Mouse (Mus musculus) midbrain, embryonic 12.5 days (tissue): ENCODE measurements around the gene Phf21a. TPM values are rescaled to one million over a fixed set of nuclear protein-coding genes. Genes with fewer than 3 reads are reported as not detected.

Experiments
- ATAC-seq: fragments of 200-750 bp; cut with Nextera tagmentation; 2 replicates; pipeline ENCODE4 v1.8.0; 2017; ENCODE audit warnings: low read depth, moderate TSS enrichment, moderate library complexity; ENCODE audit not compliant: low FRiP score
- H3K27ac ChIP-seq: fragments of 300-500 bp; sonication (generic); replicated peaks from 2 replicates; pipeline ENCODE4 v1.5.1; 2016; ENCODE audit warnings: mild to moderate bottlenecking
- H3K27me3 ChIP-seq: fragments of 300-500 bp; sonication (generic); 2 replicates; pipeline ENCODE4 v1.6.1; 2016; ENCODE audit warnings: mild to moderate bottlenecking
- H3K36me3 ChIP-seq: fragments of 300-500 bp; sonication (generic); 2 replicates; pipeline ENCODE4 v1.6.1; 2016
- H3K4me1 ChIP-seq: fragments of 300-500 bp; sonication (generic); 2 replicates; pipeline ENCODE4 v1.6.1; 2016
- H3K4me2 ChIP-seq: fragments of 300-500 bp; sonication (generic); replicated peaks from 2 replicates; pipeline ENCODE4 v1.6.1; 2016; ENCODE audit warnings: mild to moderate bottlenecking, moderate library complexity
- H3K4me3 ChIP-seq: fragments of 300-500 bp; sonication (generic); 2 replicates; pipeline ENCODE4 v1.5.1; 2016; ENCODE audit warnings: mild to moderate bottlenecking
- H3K9ac ChIP-seq: fragments of 300-500 bp; sonication (generic); replicated peaks from 2 replicates; pipeline ENCODE4 v1.6.1; 2016; ENCODE audit warnings: mild to moderate bottlenecking, moderate library complexity
- H3K9me3 ChIP-seq: fragments of 300-500 bp; sonication (generic); 2 replicates; pipeline ENCODE4 v1.6.1; 2016; ENCODE audit warnings: mild to moderate bottlenecking
- WGBS: fragments of 180-500 bp; shearing (Covaris S2); methylation state at CpG from one replicate; pipeline ENCODE4 v1.1.7; 2016; 5-methylcytosine and 5-hydroxymethylcytosine counted together
- polyA plus RNA-seq: library from polyadenylated mRNA; unstranded; fragments of >200 nt; fragmentation: Nextera tagmentation; extraction: Ambion mirVana; gene quantifications from 2 replicates; pipeline ENCODE4 v1.2.1, GENCODE M21; 2016

Phf21a gene
- polyA plus RNA-seq, 1 experiment from 2014 or later = 45.6 TPM

DNA sequence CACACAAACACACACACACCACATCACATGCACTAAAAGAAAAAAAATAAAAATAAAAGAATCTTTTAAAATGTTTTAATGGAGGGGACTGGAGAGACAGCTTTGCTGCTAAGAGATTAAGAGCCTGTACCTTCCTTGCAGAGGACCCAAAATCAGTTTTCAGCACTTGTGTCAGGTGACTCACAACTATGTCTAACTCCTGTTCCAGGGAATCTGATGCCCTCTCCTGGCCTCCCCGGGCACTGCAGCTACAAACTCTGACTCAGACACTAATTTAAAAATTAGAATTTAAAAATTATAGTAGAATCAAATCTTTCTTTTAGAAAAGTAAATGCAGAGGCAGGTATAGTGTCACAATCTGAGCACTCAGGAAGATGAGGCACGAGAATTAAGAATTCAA, 229.8 kb downstream of the Phf21a start:
- 91% methylated on average over 2 of the region's 2 CpGs for WGBS

GRCm38 (mm10) chr2:92325676-92326075, 232.8 kb downstream of the Phf21a start:
- H3K4me1 ChIP-seq = no peaks in the 10 kb centered on the region
- H3K4me3 ChIP-seq = no peak overlapping the region
- H3K36me3 ChIP-seq = peaks cover 58% of the 10 kb centered on the region
- WGBS = 91% methylated on average over 7 of the region's 7 CpGs
- no peak overlapping the region for H3K4me2 ChIP-seq
- ATAC-seq = no peak
- H3K27me3 ChIP-seq = no peaks in the 10 kb centered on the region
- no peak overlapping the region for H3K9ac ChIP-seq
- no peak overlapping the region for H3K27ac ChIP-seq
- H3K9me3 ChIP-seq = no peaks in the 10 kb centered on the region

More for the DNA sequence above, 229.8 kb downstream of the Phf21a start:
- no peaks in the 10 kb centered on the region for H3K9me3 ChIP-seq
- H3K9ac ChIP-seq = no peak overlapping the region
- no peak overlapping the region for H3K4me2 ChIP-seq
- no peak overlapping the region for H3K4me3 ChIP-seq
- H3K27me3 ChIP-seq = no peaks in the 10 kb centered on the region
- no peaks in the 10 kb centered on the region for H3K4me1 ChIP-seq
- no peak overlapping the region for H3K27ac ChIP-seq
- H3K36me3 ChIP-seq = peaks cover 39% of the 10 kb centered on the region
- ATAC-seq = no peak

- no peak for ATAC-seq
- H3K9me3 ChIP-seq = no peaks in the 10 kb centered on the region
- whole genome bisulfite sequencing = 86% methylated on average over 1 of the region's 1 CpGs
These were observed 233.3 kb downstream of the Phf21a start for GRCm38 (mm10) chr2:92326221-92326620.

DNA sequence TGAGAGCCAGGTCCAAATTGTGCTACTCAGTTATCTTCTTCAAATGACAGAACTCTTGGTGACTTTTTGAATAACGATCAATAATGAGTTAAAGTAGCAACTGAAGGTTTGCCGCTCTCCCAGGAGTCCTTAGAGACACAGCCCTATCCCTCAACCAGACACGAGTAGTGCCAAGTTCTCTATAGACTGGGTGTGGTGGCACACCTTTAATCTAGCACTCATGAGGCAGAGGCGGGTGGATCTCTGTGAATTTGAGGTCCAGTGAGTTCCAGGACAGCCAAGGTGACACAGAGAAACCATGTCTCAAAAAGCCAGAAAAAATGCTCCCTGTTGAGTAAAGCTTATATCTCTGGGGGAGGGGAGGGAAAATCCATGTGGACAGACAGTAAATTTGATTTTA, 234.7 kb downstream of the Phf21a start:
- no peak for ATAC-seq
- no peak overlapping the region for H3K4me3 ChIP-seq
- no peaks in the 10 kb centered on the region for H3K27me3 ChIP-seq
- no peaks in the 10 kb centered on the region for H3K4me1 ChIP-seq
- peaks cover 59% of the 10 kb centered on the region for H3K36me3 ChIP-seq
- WGBS = 94% methylated on average over 4 of the region's 4 CpGs
- H3K9ac ChIP-seq = no peak overlapping the region
- no peaks in the 10 kb centered on the region for H3K9me3 ChIP-seq
- no peak overlapping the region for H3K4me2 ChIP-seq
- no peak overlapping the region for H3K27ac ChIP-seq

More at GRCm38 (mm10) chr2:92326221-92326620, 233.3 kb downstream of the Phf21a start:
- no peak overlapping the region for H3K4me2 ChIP-seq
- no peak overlapping the region for H3K27ac ChIP-seq
- no peaks in the 10 kb centered on the region for H3K4me1 ChIP-seq
- H3K27me3 ChIP-seq = no peaks in the 10 kb centered on the region
- H3K4me3 ChIP-seq = no peak overlapping the region
- H3K36me3 ChIP-seq = peaks cover 62% of the 10 kb centered on the region
- no peak overlapping the region for H3K9ac ChIP-seq

GRCm38 (mm10) chr2:92328206-92328605, 235.3 kb downstream of the Phf21a start:
- ATAC-seq = no peak
- no peaks in the 10 kb centered on the region for H3K4me1 ChIP-seq
- WGBS = 93% methylated on average over 8 of the region's 8 CpGs
- peaks cover 58% of the 10 kb centered on the region for H3K36me3 ChIP-seq
- H3K4me2 ChIP-seq = no peak overlapping the region
- H3K4me3 ChIP-seq = no peak overlapping the region
- no peaks in the 10 kb centered on the region for H3K27me3 ChIP-seq
- no peak overlapping the region for H3K27ac ChIP-seq
- H3K9ac ChIP-seq = no peak overlapping the region
- no peaks in the 10 kb centered on the region for H3K9me3 ChIP-seq

- H3K9ac ChIP-seq = no peak overlapping the region
- H3K27me3 ChIP-seq = no peaks in the 10 kb centered on the region
- H3K9me3 ChIP-seq = no peaks in the 10 kb centered on the region
- whole genome bisulfite sequencing = 63% methylated on average over 2 of the region's 2 CpGs
- peak overlapping the region; percentile 42; the same call in 1 of the 2 replicates for H3K27ac ChIP-seq
- H3K36me3 ChIP-seq = peaks cover 63% of the 10 kb centered on the region
- ATAC-seq = no peak
- no peak overlapping the region for H3K4me3 ChIP-seq
- no peak overlapping the region for H3K4me2 ChIP-seq
- H3K4me1 ChIP-seq = no peaks in the 10 kb centered on the region
These were observed 237.9 kb downstream of the Phf21a start for GRCm38 (mm10) chr2:92330840-92331239.

DNA sequence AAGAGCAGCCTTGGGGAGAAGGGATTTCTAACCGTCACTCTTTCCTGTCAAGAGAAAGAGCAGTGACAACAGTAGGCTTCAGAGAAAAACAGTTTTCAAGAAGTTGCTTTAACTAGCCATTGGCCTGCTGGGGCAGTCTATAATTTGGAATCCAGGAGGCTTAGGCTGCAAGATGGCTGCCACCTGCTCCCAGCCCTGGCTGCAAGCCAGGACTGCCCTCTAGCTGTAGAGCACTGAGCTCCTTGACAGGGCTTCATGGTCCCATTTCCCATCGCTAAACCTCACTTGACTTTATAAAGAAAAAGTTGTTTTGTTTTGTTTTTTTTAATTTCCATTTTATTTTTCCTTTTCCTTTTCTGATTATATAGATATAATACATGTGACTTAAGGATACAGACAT, 238.5 kb downstream of the Phf21a start:
- H3K36me3 ChIP-seq = peaks cover 65% of the 10 kb centered on the region
- H3K4me3 ChIP-seq = no peak overlapping the region
- 88% methylated on average over 2 of the region's 2 CpGs for whole genome bisulfite sequencing
- no peak overlapping the region for H3K27ac ChIP-seq
- H3K9me3 ChIP-seq = no peaks in the 10 kb centered on the region
- H3K4me2 ChIP-seq = no peak overlapping the region
- ATAC-seq = no peak
- H3K9ac ChIP-seq = no peak overlapping the region
- no peaks in the 10 kb centered on the region for H3K4me1 ChIP-seq
- H3K27me3 ChIP-seq = no peaks in the 10 kb centered on the region

- no peak overlapping the region for H3K4me3 ChIP-seq
- H3K27me3 ChIP-seq = no peaks in the 10 kb centered on the region
- H3K4me1 ChIP-seq = no peaks in the 10 kb centered on the region
- peaks cover 68% of the 10 kb centered on the region for H3K36me3 ChIP-seq
- ATAC-seq = no peak
- H3K4me2 ChIP-seq = no peak overlapping the region
- H3K9ac ChIP-seq = no peak overlapping the region
- 96% methylated on average over 2 of the region's 2 CpGs for WGBS
- H3K9me3 ChIP-seq = no peaks in the 10 kb centered on the region
- H3K27ac ChIP-seq = no peak overlapping the region
These were observed 239.0 kb downstream of the Phf21a start for GRCm38 (mm10) chr2:92331871-92332270.

GRCm38 (mm10) chr2:92342418-92342817, 249.5 kb downstream of the Phf21a start:
- ATAC-seq = no peak
- Histone ChIP-seq H3K9ac (no peak overlapping the region), H3K27ac (no peak overlapping the region), H3K4me1 (no peaks in the 10 kb centered on the region), H3K4me3 (no peak overlapping the region), H3K27me3 (no peaks in the 10 kb centered on the region), H3K9me3 (no peaks in the 10 kb centered on the region), H3K36me3 (peaks cover 58% of the 10 kb centered on the region), H3K4me2 (no peak overlapping the region)

- ATAC-seq = no peak
- Histone ChIP-seq H3K27me3 (no peaks in the 10 kb centered on the region), H3K4me3 (no peak overlapping the region), H3K4me1 (no peaks in the 10 kb centered on the region), H3K36me3 (peaks cover 72% of the 10 kb centered on the region), H3K27ac (no peak overlapping the region), H3K4me2 (no peak overlapping the region), H3K9me3 (no peaks in the 10 kb centered on the region), H3K9ac (no peak overlapping the region)
- 84% methylated on average over 2 of the region's 2 CpGs for WGBS
These were observed 254.3 kb downstream of the Phf21a start for GRCm38 (mm10) chr2:92347191-92347590.

DNA sequence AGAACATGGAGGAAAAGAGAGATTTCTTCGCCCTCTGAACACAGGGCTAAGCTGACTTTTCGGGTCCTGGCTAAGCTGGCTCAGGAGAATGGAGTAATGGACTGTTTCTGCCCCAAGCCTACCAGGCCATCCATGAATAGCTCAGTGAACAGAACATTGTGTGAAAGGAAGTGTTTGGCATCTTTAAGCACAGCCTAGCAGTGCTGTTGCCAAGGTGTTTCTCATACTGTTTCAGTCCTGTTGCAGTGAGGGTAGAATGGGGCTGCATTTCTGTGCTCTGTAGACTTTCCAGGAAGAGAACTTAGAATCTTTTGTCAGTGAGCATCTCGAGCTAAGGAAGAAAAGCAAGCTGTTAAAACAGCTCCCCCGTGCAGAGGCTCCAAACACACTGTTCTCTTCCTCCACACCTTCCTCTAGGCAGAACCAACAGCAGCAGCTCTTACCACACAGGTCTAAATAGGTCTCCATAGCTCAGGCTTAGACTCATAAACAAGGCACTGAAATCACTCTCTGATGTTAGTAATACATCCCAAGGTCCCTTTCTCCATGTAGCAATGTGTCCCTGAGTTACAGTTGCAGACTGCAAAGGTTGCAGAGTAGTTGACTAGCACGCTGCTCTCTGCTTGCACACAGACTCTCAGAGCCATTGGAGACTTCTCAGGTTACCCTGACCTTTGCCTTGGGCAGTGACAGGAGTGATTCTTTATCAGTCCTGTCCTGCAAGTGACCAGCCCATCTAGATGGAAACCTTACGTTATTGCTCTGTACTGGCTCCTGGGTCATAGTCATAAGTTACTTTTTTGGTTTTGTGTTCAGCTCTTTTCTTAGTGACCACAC, 256.9 kb downstream of the Phf21a start:
- 78% methylated on average over 6 of the region's 6 CpGs for WGBS
- Histone ChIP-seq H3K4me2 (no peak overlapping the region), H3K9me3 (no peaks in the 10 kb centered on the region), H3K9ac (no peak overlapping the region), H3K27me3 (no peaks in the 10 kb centered on the region), H3K27ac (no peak overlapping the region), H3K4me3 (no peak overlapping the region), H3K4me1 (0 out of 2 replicates have a peak, but pooled peaks cover 5% of the 10 kb centered on the region), H3K36me3 (peaks cover 73% of the 10 kb centered on the region)
- no peak for ATAC-seq

GRCm38 (mm10) chr2:92350686-92351085, 257.8 kb downstream of the Phf21a start:
- no peak for ATAC-seq
- H3K4me3 ChIP-seq = no peak overlapping the region
- H3K4me1 ChIP-seq = 0 out of 2 replicates have a peak, but pooled peaks cover 5% of the 10 kb centered on the region
- 85% methylated on average over 5 of the region's 5 CpGs for WGBS
- no peak overlapping the region for H3K27ac ChIP-seq
- no peaks in the 10 kb centered on the region for H3K9me3 ChIP-seq
- H3K27me3 ChIP-seq = no peaks in the 10 kb centered on the region
- peaks cover 74% of the 10 kb centered on the region for H3K36me3 ChIP-seq
- no peak overlapping the region for H3K9ac ChIP-seq
- H3K4me2 ChIP-seq = no peak overlapping the region
